Mouse (Mus musculus) naive thymus-derived CD4-positive, alpha-beta T cell, adult 5 months (primary cell): Measurements from ENCODE around the gene Phgdh. TPM values are rescaled to one million over a fixed set of nuclear protein-coding genes. Genes with fewer than 3 reads are reported as not detected.

ENCODE experiments used
- polyA plus RNA-seq: library from polyadenylated mRNA; unstranded; fragments of 100-300 nt; shearing (Covaris generic); gene quantifications from one replicate; pipeline ENCODE4 v1.2.1, GENCODE M21; 2017

The Phgdh gene
- 90.5 TPM for polyA plus RNA-seq

GRCm38 (mm10) chr3:98339706-98340109 is at the start of gene Phgdh:
Gene Phgdh (minus strand): TSS chr3:98339990.

GRCm38 (mm10) chr3:98382246-98382939 is 42.6 kb upstream of the Phgdh start, which contains the start of gene Zfp697:
Gene Zfp697 (plus strand): TSS chr3:98382461.

DNA sequence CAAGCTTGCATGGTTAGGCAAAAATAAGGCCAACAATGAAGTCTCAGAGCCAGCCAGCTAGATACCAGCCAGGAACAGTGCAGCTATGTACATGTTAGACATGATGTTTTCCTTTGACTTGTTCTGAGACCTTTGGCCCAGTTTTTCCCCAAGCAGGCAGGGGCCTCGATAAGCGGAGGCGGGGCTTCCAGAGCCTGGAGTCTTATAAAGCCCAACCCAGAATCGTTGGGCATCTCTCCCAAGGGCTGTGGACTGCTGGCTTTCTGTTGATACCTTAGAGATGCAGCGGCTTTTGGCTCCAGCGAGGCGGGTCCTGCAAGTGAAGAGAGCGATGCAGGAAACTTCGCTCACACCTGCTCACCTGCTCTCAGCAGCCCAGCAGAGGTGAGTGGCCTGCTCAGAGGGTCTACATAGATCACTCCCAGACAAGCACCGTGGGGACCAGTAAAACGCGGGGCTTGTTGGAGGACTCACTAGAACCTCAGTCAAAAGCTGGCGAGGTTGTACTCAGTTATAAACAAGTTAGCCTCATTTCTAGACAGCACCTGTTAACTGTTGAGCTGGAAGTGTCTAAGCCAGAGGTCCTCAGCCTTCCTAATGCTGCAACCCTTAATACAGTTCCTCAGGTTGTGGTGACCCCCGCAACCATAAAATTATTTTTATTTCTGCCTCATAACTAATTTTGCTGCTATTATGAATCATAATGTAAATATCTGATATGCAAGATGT is 59.4 kb downstream of the Phgdh start, which contains the start of gene Hmgcs2:
Gene Hmgcs2, plus strand, starts transcription at position 232 of the 729 bp plus-strand sequence.

Other genes with a start within 250 kb of the Phgdh start
- gene Adam30, start 179.4 kb downstream of the Phgdh start, polyA plus RNA-seq = not detected
- not detected for gene Reg4, start 117.8 kb downstream of the Phgdh start, polyA plus RNA-seq
- gene Hmgcs2, start 59.6 kb downstream of the Phgdh start, polyA plus RNA-seq = not detected
- not detected for gene Zfp697, start 42.5 kb upstream of the Phgdh start, polyA plus RNA-seq
- not detected for gene Gm4450, start 117.1 kb upstream of the Phgdh start, polyA plus RNA-seq
- gene Hsd3b4, start 170.5 kb upstream of the Phgdh start, polyA plus RNA-seq = not detected
- not detected for gene Gm10681, start 248.8 kb upstream of the Phgdh start, polyA plus RNA-seq